Comparison of ENCODE assay signal across 9 mouse cellular contexts in genomic region chr4:105110684-105111035, GRCm38 (mm10). TPM values are rescaled to one million over a fixed set of nuclear protein-coding genes. Genes with fewer than 3 reads are reported as not detected.
A peak's percentile ranks its signal among the peaks of the same experiment; 100 is the strongest.
DNase-seq lines count a peak whose midpoint lies in the region; ATAC-seq and TF ChIP-seq lines count a peak whose summit lies in the region.
"Had no signal": no experiment of that assay in that cellular context is flagged by ENCODE, and none has a peak within 500 bp of the region (broad histone marks: within the 10 kb centered on the region; RNA-seq: fewer than 3 reads in every experiment).

No protein-coding gene starts in this region.

- TF ChIP-seq CTCF in cerebellum, adult 2 months (IDR thresholded peaks at IDR 0.05; ENCODE audit: borderline replicate concordance, insufficient read depth, low read depth, low read length), result no peak
- no peak for TF ChIP-seq CTCF in stomach, postnatal 0 days (IDR thresholded peaks at IDR 0.05; ENCODE audit: low read depth)

- no peak for TF ChIP-seq EP300 in stomach, postnatal 0 days (optimal IDR thresholded peaks at IDR 0.05)

- H3K27me3 ChIP-seq in cerebellum, adult 2 months (ENCODE audit: control insufficient read depth, insufficient read depth, low read length), result no peaks in the 10 kb centered on the region
- H3K27me3 ChIP-seq in lung, embryonic 16.5 days (ENCODE audit: control insufficient read depth, insufficient read depth, low read depth, low read length), result peaks cover 4% of the 10 kb centered on the region; the same call in 1 of the 2 replicates
- H3K27me3 ChIP-seq in limb, embryonic 13.5 days, result peaks cover 19% of the 10 kb centered on the region
- no peaks in the 10 kb centered on the region for H3K27me3 ChIP-seq in stomach, postnatal 0 days (ENCODE audit: control insufficient read depth, insufficient read depth, low read length)

- no peak overlapping the region; the same call in 1 of the 2 replicates for H3K9ac ChIP-seq in lung, embryonic 16.5 days (ENCODE audit: low read length)
- H3K9ac ChIP-seq in limb, embryonic 13.5 days, result no peak overlapping the region
- H3K9ac ChIP-seq in stomach, postnatal 0 days (ENCODE audit: low read length), result no peak overlapping the region

- H3K9me3 ChIP-seq in lung, embryonic 16.5 days (ENCODE audit: control insufficient read depth, low read length), result no peaks in the 10 kb centered on the region
- H3K9me3 ChIP-seq in limb, embryonic 13.5 days, result no peaks in the 10 kb centered on the region
- no peaks in the 10 kb centered on the region for H3K9me3 ChIP-seq in stomach, postnatal 0 days (ENCODE audit: control insufficient read depth, low read length)

- peak overlapping the region; percentile 89 for H3K4me3 ChIP-seq in cerebellum, adult 2 months (replicated peaks; ENCODE audit: insufficient read depth, low read depth, low read length)
- peak overlapping the region; percentile 77 for H3K4me3 ChIP-seq in lung, embryonic 16.5 days (ENCODE audit: low read length)
- peak overlapping the region; percentile 66; the same call in 1 of the 2 replicates for H3K4me3 ChIP-seq in limb, embryonic 13.5 days
- no peak overlapping the region; the same call in 1 of the 2 replicates for H3K4me3 ChIP-seq in stomach, postnatal 0 days (ENCODE audit: low read depth, low read length)

- WGBS in cerebellum, adult 2 months, result 53% methylated on average over 4 of the region's 4 CpGs
- WGBS in lung, embryonic 16.5 days, result 72% methylated on average over 4 of the region's 4 CpGs
- 55% methylated on average over 4 of the region's 4 CpGs for WGBS in limb, embryonic 13.5 days
- WGBS in stomach, postnatal 0 days, result 79% methylated on average over 4 of the region's 4 CpGs

- H3K36me3 ChIP-seq in lung, embryonic 16.5 days (ENCODE audit: control insufficient read depth, insufficient read depth, low read length), result no peaks in the 10 kb centered on the region
- no peaks in the 10 kb centered on the region for H3K36me3 ChIP-seq in limb, embryonic 13.5 days
- no peaks in the 10 kb centered on the region for H3K36me3 ChIP-seq in stomach, postnatal 0 days (ENCODE audit: control insufficient read depth, insufficient read depth, low read length)

- H3K27ac ChIP-seq in cerebellum, adult 2 months (ENCODE audit: insufficient read depth, low read length), result peak overlapping the region; percentile 57
- no peak overlapping the region for H3K27ac ChIP-seq in lung, embryonic 16.5 days (ENCODE audit: low read length)
- no peak overlapping the region for H3K27ac ChIP-seq in limb, embryonic 13.5 days
- H3K27ac ChIP-seq in stomach, postnatal 0 days (replicated peaks), result no peak overlapping the region

- peak overlapping the region; percentile 97 for H3K4me2 ChIP-seq in lung, embryonic 16.5 days (ENCODE audit: low read depth, low read length)
- peak overlapping the region; percentile 86 for H3K4me2 ChIP-seq in limb, embryonic 13.5 days (replicated peaks)
- H3K4me2 ChIP-seq in stomach, postnatal 0 days (replicated peaks; ENCODE audit: low read depth), result peak overlapping the region; percentile 98; the same call in 1 of the 2 replicates

- peak in 1 of 2 experiments; percentile 30 for DNase-seq in cerebellum, adult 2 months
- DNase-seq in cerebellum, adult 9-10 months, result no peak
- DNase-seq in lung, postnatal 25 days (ENCODE audit: low spot score), result no peak
- DNase-seq in stomach, postnatal 0 days (ENCODE audit: low spot score), result no peak
- no peak for DNase-seq in Muller cell, postnatal 12 days (ENCODE audit: inconsistent ontology term)
- DNase-seq in layer of hippocampus, postnatal 14 days (ENCODE audit: low spot score in 2 of 2), result no peak
- DNase-seq: adrenal gland, postnatal 25 days had no signal

- TF ChIP-seq POLR2A in cerebellum, adult 2 months (IDR thresholded peaks at IDR 0.05; ENCODE audit: borderline replicate concordance, insufficient read depth, low read length), result no peak

- H3K4me1 ChIP-seq in cerebellum, adult 2 months (ENCODE audit: control insufficient read depth, insufficient read depth, low read length), result peaks cover 7% of the 10 kb centered on the region
- peaks cover 6% of the 10 kb centered on the region; the same call in 1 of the 2 replicates for H3K4me1 ChIP-seq in lung, embryonic 16.5 days (replicated peaks; ENCODE audit: control insufficient read depth, insufficient read depth, low read length)
- H3K4me1 ChIP-seq in limb, embryonic 13.5 days, result peaks cover 15% of the 10 kb centered on the region
- H3K4me1 ChIP-seq in stomach, postnatal 0 days (replicated peaks; ENCODE audit: control insufficient read depth, insufficient read depth), result 0 out of 2 replicates have a peak, but pooled peaks cover 3% of the 10 kb centered on the region

- ATAC-seq in lung, embryonic 16.5 days (ENCODE audit: low read depth), result no peak
- ATAC-seq in limb, embryonic 13.5 days (ENCODE audit: low FRiP score, low read depth), result no peak
- no peak for ATAC-seq in stomach, postnatal 0 days (ENCODE audit: low FRiP score, low TSS enrichment)

RNA-seq across cellular contexts. Expression of gene Prkaa2, which starts 1.0 kb away (rescaled TPM):
- 7.5 and 8.4 TPM in 2 replicates for polyA plus RNA-seq in cerebellum, adult 2 months (2012; rRNA removed)
- 2.1 and 2.8 TPM in 2 replicates for polyA plus RNA-seq in lung, embryonic 16.5 days (2015; fragmentation: Nextera tagmentation; extraction: Ambion mirVana)
- 0.92 and 1.1 TPM in 2 replicates for polyA plus RNA-seq in limb, embryonic 13.5 days (2015; fragmentation: Nextera tagmentation; extraction: Ambion mirVana)
- polyA plus RNA-seq in stomach, postnatal 0 days (2015; fragmentation: Nextera tagmentation; extraction: Ambion mirVana), result 3.6 and 4.5 TPM in 2 replicates
- total RNA-seq in layer of hippocampus, postnatal 14 days (2021), result 10 to 100 TPM; 19.7 to 20.3 TPM

RNA-seq across cellular contexts. Expression of gene Plpp3, which starts 46.5 kb away (rescaled TPM):
- polyA plus RNA-seq in cerebellum, adult 2 months (2012; rRNA removed), result 158 and 170 TPM in 2 replicates
- polyA plus RNA-seq in lung, embryonic 16.5 days (2015; fragmentation: Nextera tagmentation; extraction: Ambion mirVana), result 92.1 and 94.2 TPM in 2 replicates
- polyA plus RNA-seq in limb, embryonic 13.5 days (2015; fragmentation: Nextera tagmentation; extraction: Ambion mirVana), result 143 and 158 TPM in 2 replicates
- 60.2 and 64.4 TPM in 2 replicates for polyA plus RNA-seq in stomach, postnatal 0 days (2015; fragmentation: Nextera tagmentation; extraction: Ambion mirVana)
- total RNA-seq in layer of hippocampus, postnatal 14 days (2021), result 100 to 1,000 TPM; 170 to 178 TPM
